12 mouse cellular contexts compared by ENCODE assay signal in genomic region chr10:96237572-96238130, GRCm38 (mm10).
"Had no signal": no experiment of that assay in that cellular context is flagged by ENCODE, and none has a peak within 500 bp of the region (broad histone marks: within the 10 kb centered on the region; RNA-seq: fewer than 3 reads in every experiment).

No protein-coding gene starts in this region.

- H3K4me2 ChIP-seq: liver, embryonic 13.5 days; midbrain, embryonic 11.5 days had no signal

- H3K27me3 ChIP-seq: liver, embryonic 13.5 days; megakaryocyte, embryonic 14.5 days had no signal

- DNase-seq: kidney, adult 18-20 months; kidney, adult 9 months; layer of hippocampus, postnatal 36 days; liver, embryonic 13.5 days; lung, adult 2 months; thymus, adult 18-20 months; thymus, postnatal 36 days had no signal

- H3K4me3 ChIP-seq: left cerebral cortex, adult 2 months; liver, embryonic 13.5 days; megakaryocyte, embryonic 14.5 days had no signal

- ATAC-seq: intestine, embryonic 16.5 days; midbrain, embryonic 16.5 days had no signal

- H3K27ac ChIP-seq: left cerebral cortex, adult 2 months; liver, embryonic 13.5 days had no signal

- H3K4me1 ChIP-seq: liver, embryonic 13.5 days had no signal

- H3K9me3 ChIP-seq: liver, embryonic 13.5 days had no signal

- H3K36me3 ChIP-seq: liver, embryonic 13.5 days had no signal

- H3K9ac ChIP-seq: liver, embryonic 13.5 days had no signal
